Mouse (Mus musculus) heart, embryonic 16.5 days (tissue): ENCODE data around the gene AC129217.1. TPM values are rescaled to one million over a fixed set of nuclear protein-coding genes. Genes with fewer than 3 reads are reported as not detected.
"Not testable (repeated sequence)": the region's sequence is repeated elsewhere in the genome, so short reads cannot be mapped to it uniquely, and the experiment has no call there.

Experiments used
- ATAC-seq: fragments of 200-750 bp; cut with Nextera tagmentation; replicated peaks from 2 replicates; pipeline ENCODE4 v1.8.0; 2017; ENCODE audit warnings: moderate number of reproducible peaks; ENCODE audit not compliant: insufficient read depth, low FRiP score; ENCODE audit errors: extremely low read depth
- H3K27ac ChIP-seq: fragments of 300-500 bp; sonication (generic); 2 replicates; pipeline ENCODE4 v1.5.1; 2014; ENCODE audit warnings: mild to moderate bottlenecking, low read length, control low read depth, moderate library complexity
- H3K27me3 ChIP-seq: fragments of 300-500 bp; sonication (generic); 2 replicates; pipeline ENCODE4 v1.6.1; 2014; ENCODE audit warnings: low read length, mixed read lengths; ENCODE audit not compliant: control insufficient read depth, insufficient read depth
- H3K36me3 ChIP-seq: fragments of 300-500 bp; sonication (generic); 2 replicates; pipeline ENCODE4 v1.6.1; 2014; ENCODE audit not compliant: control insufficient read depth, insufficient read depth
- H3K4me1 ChIP-seq: fragments of 300-500 bp; sonication (generic); 2 replicates; pipeline ENCODE4 v1.6.1; 2014; ENCODE audit warnings: low read length, mixed read lengths; ENCODE audit not compliant: control insufficient read depth, insufficient read depth
- H3K4me2 ChIP-seq: fragments of 300-500 bp; sonication (generic); 2 replicates; pipeline ENCODE4 v1.6.1; 2014; ENCODE audit warnings: low read depth, mild to moderate bottlenecking, control low read depth, low read length
- H3K4me3 ChIP-seq: fragments of 300-500 bp; sonication (generic); 2 replicates; pipeline ENCODE4 v1.5.1; 2014; ENCODE audit warnings: mild to moderate bottlenecking, control low read depth, low read length
- H3K9ac ChIP-seq: fragments of 300-500 bp; sonication (generic); 2 replicates; pipeline ENCODE4 v1.6.1; 2014; ENCODE audit warnings: low read length, control low read depth
- H3K9me3 ChIP-seq: fragments of 300-500 bp; sonication (generic); replicated peaks from 2 replicates; pipeline ENCODE4 v1.6.1; 2016; ENCODE audit warnings: low read length; ENCODE audit not compliant: control insufficient read depth
- WGBS: fragments of 180-500 bp; shearing (Covaris S2); extraction: QIAGEN DNeasy Blood & Tissue Kit; methylation state at CpG from one replicate; pipeline ENCODE4 v1.1.7; 2014; 5-methylcytosine and 5-hydroxymethylcytosine counted together
- polyA plus RNA-seq: library from polyadenylated mRNA; unstranded; fragments of >200 nt; fragmentation: Nextera tagmentation; extraction: Ambion mirVana; gene quantifications from 2 replicates; pipeline ENCODE4 v1.2.1, GENCODE M21; 2015

AC129217.1 gene
- polyA plus RNA-seq, 1 experiment from 2014 or later: not detected

GRCm38 (mm10) chr19:8820424-8820956 lies 9.1 kb upstream of the AC129217.1 start:
- peak overlapping the region; percentile 98 for H3K9ac ChIP-seq
- peak overlapping the region; percentile 100 for H3K4me3 ChIP-seq
- H3K4me2 ChIP-seq: peak overlapping the region; percentile 88
- ATAC-seq: peak; percentile 13
- WGBS: under 1% methylated on average over 47 of the region's 48 CpGs
- peak overlapping the region; percentile 100 for H3K27ac ChIP-seq
- H3K4me1 ChIP-seq: peaks cover 29% of the 10 kb centered on the region
- H3K27me3 ChIP-seq: no peaks in the 10 kb centered on the region
- peaks cover 31% of the 10 kb centered on the region for H3K36me3 ChIP-seq
- H3K9me3 ChIP-seq: no peaks in the 10 kb centered on the region

DNA sequence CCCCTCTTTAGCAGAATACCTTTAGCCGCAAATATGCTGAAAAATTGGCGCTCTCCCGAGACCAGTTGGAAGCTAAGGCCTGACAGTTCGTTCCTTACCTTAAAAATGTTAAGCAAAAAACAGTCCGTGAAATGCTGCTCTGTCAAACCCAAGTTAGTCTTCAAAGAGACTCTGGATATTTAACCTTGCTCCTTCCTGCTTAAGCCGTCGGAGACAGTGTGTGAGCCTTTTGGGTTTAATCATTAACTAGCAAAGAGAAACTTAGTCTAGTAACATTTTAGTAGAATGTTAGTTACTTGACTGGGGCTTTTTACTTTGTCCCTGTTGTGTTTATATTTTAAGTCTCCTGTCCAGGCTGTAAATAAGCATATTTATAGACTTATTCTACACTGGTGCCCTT lies 8.4 kb upstream of the AC129217.1 start:
- WGBS: under 1% methylated on average over 7 of the region's 7 CpGs
- Histone ChIP-seq H3K4me1 (peaks cover 29% of the 10 kb centered on the region), H3K27me3 (no peaks in the 10 kb centered on the region), H3K9me3 (no peaks in the 10 kb centered on the region), H3K36me3 (peaks cover 33% of the 10 kb centered on the region), H3K9ac (peak overlapping the region; percentile 98), H3K4me3 (peak overlapping the region; percentile 100), H3K27ac (peak overlapping the region; percentile 100), H3K4me2 (peak overlapping the region; percentile 88)
- ATAC-seq: no peak

DNA sequence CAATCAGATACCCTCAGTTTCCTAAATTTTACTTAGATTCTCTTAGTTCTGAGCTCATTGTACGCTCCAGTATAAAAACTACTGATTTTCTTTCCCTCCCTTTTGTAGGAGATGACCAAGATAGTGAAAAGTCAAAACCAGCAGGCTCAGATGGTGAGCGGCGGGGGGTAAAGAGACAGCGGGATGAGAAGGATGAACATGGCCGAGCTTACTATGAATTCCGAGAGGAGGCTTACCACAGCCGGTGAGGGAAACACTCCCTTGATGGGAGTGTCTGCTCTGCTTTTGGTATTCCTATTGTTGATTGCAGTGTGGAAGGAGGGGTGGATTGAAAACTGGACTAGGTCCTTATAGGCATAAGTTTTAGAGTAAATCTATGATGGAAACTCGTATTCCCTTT lies 6.9 kb upstream of the AC129217.1 start:
- ATAC-seq: no peak
- WGBS: 64% methylated on average over 8 of the region's 8 CpGs
- Histone ChIP-seq H3K27ac (no peak overlapping the region), H3K27me3 (no peaks in the 10 kb centered on the region), H3K36me3 (peaks cover 42% of the 10 kb centered on the region), H3K4me2 (peak overlapping the region; percentile 88), H3K9ac (no peak overlapping the region), H3K9me3 (no peaks in the 10 kb centered on the region), H3K4me1 (peaks cover 18% of the 10 kb centered on the region), H3K4me3 (peak overlapping the region; percentile 33)

GRCm38 (mm10) chr19:8830664-8831063 lies 1.1 kb downstream of the AC129217.1 start:
- 87% methylated on average over 8 of the region's 8 CpGs for WGBS
- H3K9ac ChIP-seq: no peak overlapping the region
- H3K4me2 ChIP-seq: no peak overlapping the region
- no peak for ATAC-seq
- peaks cover 85% of the 10 kb centered on the region for H3K36me3 ChIP-seq
- no peak overlapping the region for H3K4me3 ChIP-seq
- no peaks in the 10 kb centered on the region for H3K4me1 ChIP-seq
- H3K9me3 ChIP-seq: no peaks in the 10 kb centered on the region
- H3K27ac ChIP-seq: no peak overlapping the region
- no peaks in the 10 kb centered on the region for H3K27me3 ChIP-seq

GRCm38 (mm10) chr19:8831262-8831661 lies 1.7 kb downstream of the AC129217.1 start:
- H3K4me3 ChIP-seq: no peak overlapping the region
- ATAC-seq: no peak
- H3K4me2 ChIP-seq: no peak overlapping the region

DNA sequence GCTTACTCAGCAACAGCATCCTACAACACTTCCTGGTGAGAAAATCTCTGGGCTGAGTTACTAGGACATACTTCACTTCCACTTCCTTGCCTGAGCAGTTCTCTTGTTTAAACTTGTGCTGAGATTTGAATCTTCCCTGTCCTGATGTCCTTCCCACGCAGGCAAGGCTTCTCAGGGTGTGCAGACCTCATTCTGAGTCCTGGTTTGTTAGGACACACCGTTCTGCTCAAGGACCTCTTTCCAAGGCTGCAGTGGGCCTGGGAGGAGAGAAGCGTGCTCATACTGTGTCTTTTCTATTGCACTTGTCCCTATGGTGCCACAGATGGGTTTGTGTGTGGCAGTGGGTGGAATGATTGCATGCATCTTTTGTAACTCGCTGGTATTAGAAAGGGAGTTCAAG lies 3.4 kb downstream of the AC129217.1 start:
- H3K9ac ChIP-seq: no peak overlapping the region
- no peak for ATAC-seq
- no peak overlapping the region for H3K27ac ChIP-seq
- no peak overlapping the region for H3K4me2 ChIP-seq
- no peak overlapping the region for H3K4me3 ChIP-seq
- H3K9me3 ChIP-seq: no peaks in the 10 kb centered on the region
- 87% methylated on average over 4 of the region's 4 CpGs for WGBS
- no peaks in the 10 kb centered on the region for H3K27me3 ChIP-seq
- H3K36me3 ChIP-seq: peaks cover 67% of the 10 kb centered on the region
- H3K4me1 ChIP-seq: peaks cover under 1% of the 10 kb centered on the region; the same call in 1 of the 2 replicates

More at GRCm38 (mm10) chr19:8831262-8831661, 1.7 kb downstream of the AC129217.1 start:
- WGBS: 83% methylated on average over 11 of the region's 11 CpGs
- peaks cover 82% of the 10 kb centered on the region for H3K36me3 ChIP-seq
- no peak overlapping the region for H3K9ac ChIP-seq
- no peaks in the 10 kb centered on the region for H3K27me3 ChIP-seq
- H3K4me1 ChIP-seq: no peaks in the 10 kb centered on the region
- H3K9me3 ChIP-seq: no peaks in the 10 kb centered on the region
- H3K27ac ChIP-seq: no peak overlapping the region

- not testable (repeated sequence) for H3K27me3 ChIP-seq, ATAC-seq, H3K4me3 ChIP-seq, H3K9me3 ChIP-seq, H3K9ac ChIP-seq, H3K4me2 ChIP-seq, H3K27ac ChIP-seq
- 96% methylated on average over 10 of the region's 10 CpGs for WGBS
- Histone ChIP-seq H3K36me3 (peaks cover 34% of the 10 kb centered on the region), H3K4me1 (peaks cover 26% of the 10 kb centered on the region)
Measured at GRCm38 (mm10) chr19:8836327-8836726, 6.8 kb downstream of the AC129217.1 start.

GRCm38 (mm10) chr19:8837251-8837791 lies 7.7 kb downstream of the AC129217.1 start, which contains the start of gene Bscl2:
TSS of gene Bscl2 (plus strand) at chr19:8837467.
- Histone ChIP-seq H3K27ac (peak within 1 kb of the TSS; percentile 98), H3K36me3 (peaks cover 26% of the 10 kb centered on the region), H3K4me1 (peaks cover 26% of the 10 kb centered on the region), H3K9me3 (no peaks in the 10 kb centered on the region), H3K4me3 (peak within 1 kb of the TSS; percentile 74), H3K27me3 (no peaks in the 10 kb centered on the region), H3K9ac (peak within 1 kb of the TSS; percentile 86), H3K4me2 (peak within 1 kb of the TSS; percentile 99)
- peak; percentile 63 for ATAC-seq
- under 1% methylated on average over 38 of the region's 38 CpGs for WGBS

GRCm38 (mm10) chr19:8838041-8838730 lies 8.6 kb downstream of the AC129217.1 start:
- H3K4me1 ChIP-seq: peaks cover 26% of the 10 kb centered on the region
- H3K36me3 ChIP-seq: peaks cover 20% of the 10 kb centered on the region
- H3K4me2 ChIP-seq: peak overlapping the region; percentile 99
- peak overlapping the region; percentile 86 for H3K9ac ChIP-seq
- no peaks in the 10 kb centered on the region for H3K9me3 ChIP-seq
- no peaks in the 10 kb centered on the region for H3K27me3 ChIP-seq
- ATAC-seq: peak; percentile 15; the same call in 1 of the 2 replicates
- H3K27ac ChIP-seq: peak overlapping the region; percentile 98
- WGBS: 15% methylated on average over 15 of the region's 15 CpGs
- H3K4me3 ChIP-seq: peak overlapping the region; percentile 74
